Mouse (Mus musculus) left cerebral cortex, adult 11 months (tissue): Measurements from ENCODE around the gene Fam13a.

Source experiments
- DNase-seq: peaks from one replicate; pipeline ENCODE4 v3.0.0; 2022; ENCODE audit warnings: low spot score

The Fam13a gene

DNA sequence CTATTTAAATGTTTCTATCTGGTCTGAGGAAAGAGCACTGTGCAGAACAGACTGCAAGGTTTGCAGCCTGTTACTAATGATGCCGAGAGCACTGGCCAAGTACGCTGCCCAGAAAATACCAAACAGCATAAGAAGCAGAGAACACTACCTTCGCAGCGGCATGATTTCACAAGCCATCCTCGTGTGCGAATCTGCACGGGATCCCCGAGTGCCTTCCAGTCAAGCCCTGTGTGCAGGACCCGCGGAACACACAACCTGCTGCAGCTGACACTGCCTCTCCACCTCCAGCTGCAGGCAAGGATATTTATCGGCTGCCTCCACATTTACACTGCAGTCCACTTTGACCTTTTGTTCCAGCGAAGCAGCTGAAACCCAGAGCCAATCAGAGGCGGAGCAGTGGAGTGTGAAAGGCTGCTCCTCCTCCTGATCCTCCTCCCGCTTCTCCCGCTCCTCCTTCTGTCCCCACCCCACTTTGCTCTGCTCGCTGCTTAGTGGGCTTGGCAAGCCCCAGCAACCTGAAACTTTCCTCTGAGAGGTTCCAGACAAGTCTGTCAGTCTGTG, at the start of gene Fam13a:
TSS of gene Fam13a (minus strand) at position 386 of the 561 bp plus-strand sequence.
- peak; percentile 72 for DNase-seq

DNA sequence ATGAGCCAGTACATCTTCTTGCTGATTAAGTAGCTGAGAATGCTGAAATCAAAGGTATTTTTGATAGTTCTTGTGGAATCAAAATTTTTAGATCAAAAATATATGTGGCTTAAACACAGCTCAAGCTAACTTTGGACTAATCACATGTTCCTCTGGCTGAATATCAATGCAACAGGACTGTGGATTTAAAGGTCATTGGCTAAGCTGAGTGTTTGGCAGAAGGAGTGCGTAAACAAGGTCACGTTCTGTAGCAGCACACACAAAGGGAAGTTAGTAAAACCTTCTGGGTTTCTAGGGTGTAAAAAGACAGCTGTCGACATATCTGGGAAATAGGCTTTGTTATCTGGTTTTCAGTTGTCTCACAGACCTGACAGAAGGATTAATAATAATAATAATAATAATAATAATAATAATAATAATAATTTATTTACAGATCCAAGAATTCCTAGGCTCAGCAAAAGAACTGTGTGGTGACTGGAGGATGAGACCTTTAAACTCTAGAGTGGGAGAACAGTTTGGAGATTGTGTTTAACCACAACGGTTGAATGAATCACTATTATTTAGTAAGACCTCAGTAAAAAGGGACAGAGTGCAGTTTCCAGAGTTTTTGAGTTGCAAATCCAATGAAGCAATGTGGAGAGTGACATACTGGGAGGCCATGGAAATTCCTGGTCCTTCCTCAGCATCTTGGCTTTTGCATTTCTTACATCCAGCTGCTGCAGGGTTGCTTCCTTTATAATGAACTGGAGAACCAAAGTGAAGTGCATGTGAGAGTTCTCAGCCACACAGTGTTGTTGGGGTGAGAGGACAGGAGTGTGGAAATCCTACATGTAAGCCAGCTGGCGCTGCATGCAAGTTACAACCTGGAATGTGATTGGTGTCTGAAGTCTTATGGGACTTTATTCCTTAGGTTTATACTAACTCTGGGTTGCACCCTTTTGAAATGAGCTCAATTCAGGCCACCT, 48.0 kb upstream of the Fam13a start:
- no peak for DNase-seq

DNA sequence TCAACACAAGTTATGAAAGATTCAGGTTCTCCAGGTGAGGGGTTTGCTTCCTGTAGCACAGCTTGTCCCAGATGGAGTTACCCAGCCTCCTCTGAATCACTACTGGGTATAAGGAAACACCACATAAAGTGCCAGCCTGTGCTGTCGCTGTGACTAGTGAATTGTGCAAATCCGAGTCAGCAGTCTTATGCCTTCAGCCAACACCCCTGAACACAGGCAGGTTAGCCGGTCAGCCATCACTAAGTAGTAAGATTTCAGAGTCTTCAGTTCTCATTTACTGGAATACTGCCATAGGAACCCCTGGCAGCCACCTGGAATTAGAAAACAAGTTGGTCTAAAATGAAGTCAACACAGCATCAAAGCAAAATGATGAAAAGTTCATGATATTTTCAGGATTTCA, 47.3 kb upstream of the Fam13a start:
- DNase-seq = no peak

DNA sequence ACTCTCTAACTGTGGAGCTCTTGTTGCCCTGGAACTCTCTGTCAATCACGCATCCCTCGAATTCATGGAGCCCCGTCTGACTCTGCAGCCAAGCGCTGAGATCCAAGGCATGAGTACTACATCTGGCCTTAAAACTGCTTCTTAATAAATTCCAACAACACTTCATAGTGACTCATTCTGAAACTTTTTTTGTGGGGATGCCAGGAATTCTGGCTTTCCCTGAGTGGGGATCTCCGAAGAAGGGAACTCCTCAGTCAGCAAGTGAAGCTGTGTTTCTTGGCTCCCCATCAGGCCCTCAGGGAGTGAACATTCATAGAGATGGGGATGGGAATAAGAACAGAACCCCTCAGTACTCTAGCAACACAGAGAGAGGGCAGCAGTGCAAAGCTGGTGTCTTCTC, 43.8 kb upstream of the Fam13a start:
- DNase-seq = no peak

DNA sequence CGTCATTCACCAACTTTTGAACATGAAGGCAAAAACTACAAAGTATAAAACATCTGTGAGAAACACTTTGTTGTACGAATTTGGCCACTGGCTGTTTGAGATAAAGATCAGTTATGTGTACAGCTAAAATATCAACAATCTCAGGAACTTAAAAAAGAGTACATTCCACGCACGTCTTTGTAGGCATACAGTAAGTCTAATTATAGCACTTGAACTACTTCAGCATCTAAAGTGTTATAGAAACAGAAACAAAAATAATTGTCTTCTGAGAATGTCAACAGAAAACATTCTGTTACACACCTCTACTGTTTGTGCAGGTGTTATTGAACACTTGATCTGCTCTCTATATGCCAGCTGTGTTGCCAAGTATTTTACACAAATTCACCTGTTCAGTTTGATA, 40.1 kb upstream of the Fam13a start:
- no peak for DNase-seq

DNA sequence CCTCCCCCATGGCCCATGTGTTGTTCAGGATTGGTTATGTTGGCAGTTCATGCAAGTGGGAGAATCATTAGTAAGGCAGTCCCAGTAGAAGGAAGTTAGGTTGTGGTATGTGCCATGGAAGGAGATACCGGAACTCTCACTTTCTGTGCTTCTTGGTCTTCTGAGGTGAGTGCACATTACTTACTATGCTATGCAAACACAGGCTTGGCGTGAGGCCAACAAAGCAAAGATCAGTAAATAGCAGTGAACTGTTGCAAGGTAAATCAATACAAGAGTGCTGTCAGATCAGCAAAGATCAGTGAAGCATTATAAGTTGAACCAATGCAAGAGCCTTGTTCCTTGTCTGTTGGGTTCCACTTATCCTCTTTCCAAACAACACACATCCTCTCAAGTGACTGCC, 28.9 kb upstream of the Fam13a start:
- no peak for DNase-seq

DNA sequence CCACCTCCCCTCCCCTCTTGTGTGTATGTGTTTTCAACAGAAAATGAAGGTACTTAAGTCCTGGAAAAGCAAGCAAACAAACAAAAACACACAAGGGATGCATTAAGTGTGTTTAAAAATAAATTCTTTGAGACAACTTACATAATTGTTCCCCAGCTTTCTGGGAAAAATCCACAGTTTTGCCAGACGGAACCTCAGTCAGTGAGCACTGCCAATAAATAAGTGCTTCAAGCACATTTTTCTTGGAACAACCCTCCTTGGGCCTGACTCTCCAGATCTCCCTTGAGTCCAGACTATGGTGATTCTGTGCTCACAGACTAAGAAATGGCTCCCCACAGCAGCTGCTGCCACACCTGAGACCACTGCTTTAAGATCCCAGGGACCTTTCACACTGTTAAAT, 15.4 kb upstream of the Fam13a start:
- no peak for DNase-seq

DNA sequence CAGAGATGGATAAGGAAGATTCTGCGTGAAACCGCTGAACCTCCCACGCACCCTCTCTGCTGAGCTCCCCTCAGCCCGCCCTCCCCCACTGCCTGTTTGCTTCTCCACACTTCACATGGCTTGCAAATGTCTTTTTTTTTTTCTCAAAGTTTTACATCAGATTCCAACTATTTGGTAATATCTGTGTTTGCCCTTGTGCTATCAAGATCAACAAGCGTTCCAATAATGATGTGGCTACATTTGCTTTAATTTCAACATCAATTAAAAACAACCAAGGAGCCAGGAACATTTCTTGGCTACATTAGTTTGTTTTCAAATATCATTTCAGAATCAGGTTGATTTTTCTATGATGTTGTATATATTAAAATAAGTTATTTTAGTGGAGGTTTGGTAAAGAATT, 8.4 kb upstream of the Fam13a start:
- DNase-seq = no peak

DNA sequence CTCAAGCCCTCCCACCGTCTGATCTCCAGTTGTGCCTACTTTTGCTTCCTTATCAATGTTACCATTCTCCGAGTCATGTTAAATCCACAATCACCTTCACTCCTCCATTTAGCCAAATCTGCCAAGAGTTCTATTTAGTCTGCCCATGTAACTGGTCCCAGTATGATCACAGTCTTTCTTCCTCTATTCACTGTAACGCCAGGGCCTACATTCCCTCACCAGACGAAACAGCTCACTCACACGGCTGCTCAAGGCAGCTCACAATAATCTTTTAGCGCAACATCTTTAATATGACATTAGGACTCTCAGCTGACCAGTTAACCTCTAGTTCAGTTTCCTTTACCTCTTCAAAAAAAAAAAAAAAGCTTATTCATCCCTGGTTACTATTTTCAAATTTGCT, 7.2 kb upstream of the Fam13a start:
- no peak for DNase-seq

DNA sequence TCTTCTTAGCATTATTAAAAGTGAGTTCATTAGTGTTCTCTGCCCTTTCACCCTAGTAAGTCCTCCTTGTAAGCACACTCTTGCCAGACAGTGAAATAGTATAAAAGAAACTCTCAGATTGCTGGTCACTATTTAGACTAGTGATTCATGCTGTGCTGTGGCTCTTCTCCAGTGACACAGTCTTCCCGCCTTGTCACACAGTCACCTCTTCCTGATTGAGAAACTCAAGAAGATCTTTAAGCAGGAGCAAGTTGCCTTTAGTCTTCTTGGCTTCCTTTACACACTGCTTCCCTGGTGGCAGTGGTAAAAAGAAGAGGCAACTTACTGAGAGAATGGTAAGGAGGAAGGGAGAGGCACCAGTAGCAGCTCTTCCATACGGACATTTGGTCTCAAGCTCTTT, 6.3 kb upstream of the Fam13a start:
- DNase-seq = no peak

DNA sequence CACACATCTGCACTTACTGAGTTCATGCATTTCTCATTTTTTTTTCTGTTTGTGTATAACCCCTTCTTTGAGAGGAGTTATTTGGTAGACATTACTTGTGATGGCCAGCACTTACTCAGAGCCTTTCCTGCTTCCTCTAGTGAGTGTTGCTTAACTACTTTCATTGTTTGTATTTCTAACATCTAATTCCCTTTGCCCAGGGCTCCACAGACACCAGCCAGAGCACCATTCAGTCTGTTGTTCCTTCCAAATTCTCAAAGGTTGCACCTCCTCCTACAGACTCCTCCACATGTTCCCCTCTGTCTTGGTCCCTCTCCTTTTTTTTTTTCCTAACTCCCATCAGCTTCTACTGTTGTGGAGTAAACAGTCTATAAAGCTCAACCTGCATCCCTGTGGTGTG, 5.7 kb upstream of the Fam13a start:
- DNase-seq = no peak

DNA sequence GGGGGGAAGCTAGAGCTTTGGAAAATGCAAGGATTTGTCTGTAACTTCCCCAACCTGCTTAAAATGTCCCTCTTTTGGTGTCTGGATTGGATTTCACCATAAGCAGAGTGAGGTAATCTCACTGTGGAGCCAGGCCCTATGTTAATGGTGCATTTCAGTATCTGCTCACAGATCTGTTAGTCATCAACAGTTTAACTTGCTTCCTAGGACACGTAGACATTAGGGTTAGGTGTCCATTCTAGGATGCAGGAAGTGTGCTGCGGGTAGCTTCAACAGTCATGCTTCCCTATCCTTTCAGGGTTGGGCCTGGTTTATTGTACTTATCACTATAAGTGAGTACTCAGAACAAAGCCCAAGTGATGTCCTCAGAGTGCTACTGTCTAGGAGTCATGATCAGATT, 4.5 kb upstream of the Fam13a start:
- no peak for DNase-seq

DNA sequence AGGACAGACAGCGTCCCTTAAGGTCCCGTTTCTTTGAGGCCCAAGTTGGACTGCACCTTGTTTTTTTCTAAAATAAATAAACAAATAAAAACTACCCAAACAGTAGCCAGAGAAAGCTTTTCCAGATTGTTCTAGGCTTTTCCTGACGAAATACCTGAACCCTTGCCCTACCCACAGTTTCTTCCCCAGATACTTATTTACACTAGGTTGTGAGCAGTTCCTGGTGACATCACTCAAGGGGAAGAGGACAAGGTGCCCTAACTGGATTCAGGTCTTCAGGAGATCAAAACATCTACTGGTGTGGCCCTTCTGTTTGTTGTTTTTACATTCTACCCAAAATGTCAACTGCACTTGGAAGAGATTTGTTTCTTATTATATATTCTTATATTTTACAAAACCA, 457 bp upstream of the Fam13a start:
- no peak for DNase-seq

DNA sequence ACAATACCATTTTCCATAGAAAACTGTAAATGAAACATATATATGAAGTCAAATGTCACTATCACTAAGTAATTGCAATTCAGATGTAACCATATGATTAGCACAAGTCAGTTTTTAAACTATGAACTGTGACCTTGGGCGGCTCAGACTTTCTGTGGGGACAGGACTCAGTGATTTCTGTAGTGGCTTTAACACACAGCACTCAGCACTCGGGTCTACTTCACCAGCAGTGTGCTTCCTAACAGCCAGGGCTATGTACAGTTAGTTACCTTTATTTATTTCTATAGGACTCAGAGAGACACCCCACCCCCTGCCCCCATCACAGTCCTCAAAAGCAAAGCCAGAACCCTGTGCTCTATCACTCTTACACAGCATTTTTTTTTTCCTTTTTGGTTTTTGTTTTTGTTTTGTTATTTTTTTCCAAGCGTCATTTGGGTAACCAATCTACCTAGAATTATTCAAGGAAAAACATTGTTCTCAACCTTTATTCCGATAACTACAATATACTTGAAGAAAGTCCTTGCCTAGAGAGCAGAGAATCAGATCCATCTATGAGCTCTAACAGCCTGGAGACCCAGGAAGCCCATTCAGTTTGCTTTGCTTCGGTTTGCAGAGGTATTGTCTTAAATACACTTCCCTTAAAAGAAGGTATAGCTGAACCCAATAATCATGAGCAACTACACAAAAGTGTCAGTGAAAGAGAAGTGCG, 740 bp downstream of the Fam13a start:
- no peak for DNase-seq

DNA sequence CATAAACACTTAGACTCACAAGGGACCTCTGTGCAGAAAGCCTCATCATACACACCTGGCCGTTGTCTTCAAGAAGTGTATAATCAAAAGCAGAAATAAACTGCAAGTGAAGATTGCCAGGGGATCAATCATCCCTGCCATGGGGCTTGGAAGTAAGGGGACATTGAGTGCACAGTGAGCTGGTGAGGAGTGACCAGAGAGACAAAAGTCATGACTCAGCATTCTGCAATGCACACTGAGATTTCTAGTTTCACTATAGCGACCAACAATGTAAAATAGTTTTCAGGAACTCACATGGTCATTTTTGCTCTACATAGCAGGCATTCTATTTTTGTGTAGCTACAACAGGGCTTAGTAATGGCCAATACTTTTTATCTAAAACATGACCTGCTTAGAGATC, 1.7 kb downstream of the Fam13a start:
- no peak for DNase-seq

DNA sequence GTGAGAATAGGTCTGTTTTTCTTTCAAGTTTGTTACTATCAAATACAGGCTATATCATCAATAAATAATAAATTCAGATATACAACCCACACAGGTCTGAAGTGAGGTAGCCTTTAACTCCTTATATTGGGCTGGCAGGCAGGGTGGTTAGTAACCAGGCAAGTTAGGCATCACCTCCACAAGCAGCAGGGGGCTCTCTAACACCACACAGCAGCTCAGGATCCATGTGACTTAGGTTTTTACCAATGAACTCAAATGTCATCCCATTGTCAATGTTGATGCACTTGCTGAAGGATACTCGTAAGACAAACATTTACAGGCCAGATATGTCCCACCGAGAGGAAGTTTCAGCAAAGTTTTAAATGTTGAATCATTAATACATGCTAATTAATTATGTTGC, 4.0 kb downstream of the Fam13a start:
- no peak for DNase-seq

DNA sequence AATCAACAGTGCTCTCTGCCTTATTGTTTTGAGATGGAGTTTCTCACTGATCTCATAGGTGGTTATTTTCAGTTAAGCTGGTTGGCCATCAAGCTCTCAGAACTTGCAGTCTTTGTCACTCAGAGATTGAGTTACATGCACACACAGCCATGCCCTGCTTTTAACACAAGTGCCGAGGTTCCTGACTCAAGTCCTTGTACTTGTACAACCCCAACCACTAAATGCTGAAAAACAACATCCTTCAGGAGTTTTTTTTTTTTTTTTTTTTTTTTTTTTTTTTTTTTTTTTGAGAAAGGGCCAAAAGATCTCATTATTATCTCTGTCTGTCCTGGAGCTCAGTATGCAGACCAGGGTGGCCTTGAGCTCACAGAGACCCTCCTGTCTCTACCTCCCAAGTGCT, 4.5 kb downstream of the Fam13a start:
- no peak for DNase-seq

DNA sequence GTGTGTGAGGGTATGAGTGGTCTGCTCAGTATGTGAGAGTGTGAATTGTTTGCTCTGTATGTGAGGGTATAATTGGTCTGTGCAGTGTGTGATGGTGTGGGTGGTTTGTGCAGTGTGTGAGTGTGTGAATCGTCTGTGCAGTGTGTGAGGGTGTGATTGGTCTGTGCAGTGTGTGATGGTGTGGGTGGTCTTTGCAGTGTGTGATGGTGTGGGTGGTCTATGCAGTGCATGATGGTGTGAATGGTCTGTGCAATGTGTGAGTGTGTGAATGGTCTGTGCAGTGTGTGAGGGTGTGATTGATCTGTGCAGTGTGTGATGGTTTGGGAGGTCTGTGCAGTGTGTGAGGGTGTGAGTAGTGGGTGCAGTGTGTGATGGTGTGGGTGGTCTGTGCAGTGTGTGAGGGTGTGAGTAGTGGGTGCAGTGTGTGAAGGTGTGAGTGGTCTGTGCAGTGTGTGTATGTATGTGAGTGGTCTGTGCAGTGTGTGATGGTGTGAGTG, 8.0 kb downstream of the Fam13a start:
- DNase-seq = no peak

DNA sequence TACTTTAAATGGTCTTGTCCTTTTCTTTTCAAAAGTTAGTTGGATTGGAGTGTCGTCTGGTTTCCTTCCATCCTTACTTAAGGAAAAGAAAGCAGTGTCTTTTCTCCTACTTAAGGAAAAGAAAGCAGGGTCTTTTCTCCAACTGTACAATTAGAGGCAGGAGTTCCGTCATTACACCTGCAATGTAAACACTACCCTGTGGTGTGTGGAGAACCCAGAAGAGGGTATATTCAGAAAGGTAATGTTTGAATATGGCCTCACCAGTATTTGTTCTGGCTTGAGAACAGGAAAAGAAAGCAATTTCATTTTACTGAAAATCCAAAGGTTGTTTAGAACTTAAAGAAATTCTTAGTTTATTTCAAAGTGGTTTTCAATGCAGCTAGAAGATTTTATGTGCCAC, 9.6 kb downstream of the Fam13a start:
- no peak for DNase-seq

DNA sequence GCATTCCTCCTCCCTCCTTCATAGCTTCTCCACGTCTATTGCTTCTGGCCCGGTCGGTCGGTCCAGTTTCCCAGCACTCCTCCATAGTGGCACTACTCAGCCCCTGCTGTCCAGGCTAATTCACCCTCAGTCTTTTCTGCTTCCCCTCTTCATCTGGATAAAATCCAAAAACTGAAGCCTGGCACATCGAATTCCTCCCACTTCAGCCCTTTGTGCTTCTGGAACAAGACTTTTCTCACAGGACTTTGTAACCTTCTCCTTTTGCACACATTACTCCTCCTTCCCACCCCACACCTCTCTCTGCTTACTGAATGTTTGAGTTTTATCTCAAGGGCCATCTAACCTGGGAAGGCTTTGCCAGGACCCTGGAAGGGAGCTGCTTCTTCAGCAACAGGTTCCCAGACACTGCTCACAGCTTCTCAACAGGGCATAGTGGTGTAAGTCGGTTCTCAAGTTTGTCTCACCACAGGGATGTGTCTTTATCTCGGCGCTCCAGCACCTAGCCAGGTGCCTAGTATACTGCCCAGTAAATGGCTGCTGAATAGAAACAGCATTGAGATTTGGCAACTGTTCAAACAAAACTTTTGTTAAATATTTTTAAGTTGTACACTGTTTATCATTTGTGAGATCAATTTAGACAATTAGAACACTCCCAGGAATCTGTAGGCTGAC, 10.1 kb downstream of the Fam13a start:
- DNase-seq = no peak

DNA sequence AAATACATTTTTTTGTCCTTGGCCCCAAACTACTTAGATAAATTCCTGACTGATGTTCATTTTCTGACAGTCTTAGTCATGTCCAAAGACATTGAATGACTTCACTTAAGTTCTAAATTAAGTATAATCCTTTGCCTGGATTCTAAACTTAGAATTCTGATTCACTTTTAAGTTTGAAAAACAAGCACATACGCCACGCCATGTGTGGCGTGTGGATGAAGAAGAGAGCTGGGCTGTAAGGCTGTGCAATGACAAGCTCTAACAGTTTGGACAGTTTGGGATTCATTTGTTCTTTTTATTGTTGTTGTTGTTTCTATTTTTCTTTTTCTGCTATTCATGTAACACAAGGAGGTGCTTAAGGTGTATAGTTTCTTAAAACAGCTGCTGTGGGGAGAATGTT, 13.6 kb downstream of the Fam13a start:
- no peak for DNase-seq

DNA sequence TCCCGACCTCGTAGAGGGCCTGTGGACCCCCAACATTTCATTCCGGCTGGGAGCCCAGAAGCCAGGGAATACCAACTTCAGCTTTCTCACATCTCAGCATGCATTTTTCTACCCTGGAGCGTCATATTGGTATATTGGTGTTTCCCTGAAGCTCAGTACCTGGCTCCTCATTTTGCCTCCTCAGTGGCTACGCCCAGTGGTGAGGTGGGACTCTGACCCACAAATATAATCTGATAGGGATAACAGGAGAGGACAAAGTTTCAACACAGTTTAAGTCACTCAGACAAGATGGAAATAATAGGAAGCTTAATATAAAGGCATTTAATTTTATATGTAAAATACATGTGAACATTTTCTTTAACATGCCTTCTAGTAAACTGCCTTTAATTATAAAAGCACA, 19.7 kb downstream of the Fam13a start:
- no peak for DNase-seq
